Mouse (Mus musculus) lung, postnatal 0 days (tissue): Measurements from ENCODE around the gene Gm19345. TPM values are rescaled to one million over a fixed set of nuclear protein-coding genes. Genes with fewer than 3 reads are reported as not detected.

Experiments
- ATAC-seq: fragments of 200-750 bp; cut with Nextera tagmentation; 2 replicates; pipeline ENCODE4 v1.8.0; 2017; ENCODE audit warnings: moderate library complexity
- DNase-seq: peaks from one replicate; pipeline ENCODE4 v3.0.0-alpha.2; 2016; ENCODE audit warnings: low spot score
- H3K27ac ChIP-seq: fragments of 300-500 bp; sonication (generic); 2 replicates; pipeline ENCODE4 v1.5.1; 2014; ENCODE audit warnings: antibody characterized with exemption, mild to moderate bottlenecking, low read length, mixed read lengths
- H3K27me3 ChIP-seq: fragments of 300-500 bp; sonication (generic); replicated peaks from 2 replicates; pipeline ENCODE4 v1.6.1; 2014; ENCODE audit warnings: low read length, mixed read lengths; ENCODE audit not compliant: insufficient read depth
- H3K36me3 ChIP-seq: fragments of 300-500 bp; sonication (generic); 2 replicates; pipeline ENCODE4 v1.6.1; 2014; ENCODE audit warnings: low read length, mixed read lengths; ENCODE audit not compliant: insufficient read depth
- H3K4me1 ChIP-seq: fragments of 300-500 bp; sonication (generic); 2 replicates; pipeline ENCODE4 v1.6.1; 2014; ENCODE audit warnings: antibody characterized with exemption, low read depth, low read length, mixed read lengths; ENCODE audit not compliant: insufficient read depth
- H3K4me2 ChIP-seq: fragments of 300-500 bp; sonication (generic); replicated peaks from 2 replicates; pipeline ENCODE4 v1.6.1; 2014; ENCODE audit warnings: low read depth, mild to moderate bottlenecking, low read length, moderate library complexity, mixed read lengths
- H3K4me3 ChIP-seq: fragments of 300-500 bp; sonication (generic); 2 replicates; pipeline ENCODE4 v1.5.1; 2014; ENCODE audit warnings: low read depth, low read length
- H3K9ac ChIP-seq: fragments of 300-500 bp; sonication (generic); replicated peaks from 2 replicates; pipeline ENCODE4 v1.6.1; 2014; ENCODE audit warnings: low read depth, mild to moderate bottlenecking
- H3K9me3 ChIP-seq: fragments of 300-500 bp; sonication (generic); 2 replicates; pipeline ENCODE4 v1.6.1; 2016; ENCODE audit warnings: low read length, mixed read lengths
- CTCF ChIP-seq: IDR thresholded peaks from 2 replicates; pipeline ENCODE4 v1.5.1; 2016; ENCODE audit warnings: antibody characterized with exemption, mild to moderate bottlenecking
- EP300 ChIP-seq: IDR thresholded peaks from 2 replicates; pipeline ENCODE4 v1.6.1; 2016; ENCODE audit warnings: antibody characterized with exemption, mild to moderate bottlenecking, control low read depth
- WGBS: fragments of 180-500 bp; shearing (Covaris S2); extraction: QIAGEN DNeasy Blood & Tissue Kit; methylation state at CpG from one replicate; pipeline ENCODE4 v1.1.7; 2014; 5-methylcytosine and 5-hydroxymethylcytosine counted together
- polyA plus RNA-seq: library from polyadenylated mRNA; unstranded; fragments of >200 nt; fragmentation: Nextera tagmentation; extraction: Ambion mirVana; gene quantifications from 2 replicates; pipeline ENCODE4 v1.2.1, GENCODE M21; 2015

Gm19345 gene
- polyA plus RNA-seq, 1 experiment from 2014 or later: 0.12 TPM

- no peaks in the 10 kb centered on the region for H3K27me3 ChIP-seq
- peaks cover 9% of the 10 kb centered on the region for H3K36me3 ChIP-seq
- no peak for DNase-seq
- no peak overlapping the region for H3K9ac ChIP-seq
- no peak overlapping the region for H3K4me3 ChIP-seq
- TF ChIP-seq CTCF (no peak), EP300 (no peak)
- no peak overlapping the region for H3K27ac ChIP-seq
- WGBS: 72% methylated on average over 6 of the region's 6 CpGs
- H3K4me2 ChIP-seq: no peak overlapping the region
- ATAC-seq: no peak
- H3K4me1 ChIP-seq: peaks cover 20% of the 10 kb centered on the region; the same call in 1 of the 2 replicates
- H3K9me3 ChIP-seq: no peaks in the 10 kb centered on the region
Observed at GRCm38 (mm10) chr7:19813579-19814122, 38.2 kb upstream of the Gm19345 start.

DNA sequence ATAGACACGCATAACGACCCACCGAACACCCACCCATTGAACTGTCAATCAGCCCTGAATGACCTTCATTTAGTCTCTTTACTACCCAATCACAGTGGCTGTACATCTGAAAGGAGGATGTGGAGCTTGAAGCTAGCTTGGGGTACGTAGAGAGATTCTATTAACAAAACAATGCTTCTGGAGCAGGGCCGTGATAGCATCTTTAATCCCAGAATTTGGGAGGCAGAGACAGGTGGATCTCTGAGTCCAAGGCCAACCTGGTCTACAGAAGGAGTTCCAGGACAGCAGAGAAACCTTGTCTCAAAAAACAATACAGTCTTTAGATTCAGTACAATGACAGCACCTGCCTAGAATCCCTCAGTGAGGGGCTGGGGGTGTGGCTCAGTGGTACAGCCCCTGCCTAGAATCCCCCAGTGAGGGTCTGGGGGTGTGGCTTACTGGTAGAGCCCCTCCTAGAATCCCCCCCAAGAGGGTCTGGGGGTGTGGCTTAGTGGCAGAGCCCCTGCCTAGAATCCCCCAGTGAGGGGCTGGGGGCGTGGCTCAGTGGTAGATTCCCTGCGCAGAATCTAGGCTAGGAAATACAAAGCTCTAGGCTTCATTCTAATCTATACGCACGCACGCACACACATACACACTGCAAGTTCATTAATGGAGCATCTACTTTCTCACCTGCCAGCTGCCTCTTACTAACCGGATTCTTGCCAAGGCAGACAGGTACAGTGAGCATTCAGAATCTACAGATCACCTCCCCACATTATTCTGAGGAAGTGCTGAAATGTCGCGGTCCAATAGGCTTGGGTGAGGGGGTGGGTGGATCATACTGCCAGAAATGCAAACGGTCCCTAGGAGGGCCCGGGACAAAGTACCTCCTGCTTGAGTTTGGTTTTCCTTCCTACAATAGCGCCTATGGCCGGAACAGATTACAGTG lies 36.2 kb upstream of the Gm19345 start:
- Histone ChIP-seq H3K27ac (peak overlapping the region; percentile 94), H3K4me2 (peak overlapping the region; percentile 67), H3K4me3 (peak overlapping the region; percentile 45), H3K27me3 (no peaks in the 10 kb centered on the region), H3K9me3 (no peaks in the 10 kb centered on the region), H3K9ac (peak overlapping the region; percentile 48; the same call in 1 of the 2 replicates), H3K36me3 (no peaks in the 10 kb centered on the region), H3K4me1 (peaks cover 20% of the 10 kb centered on the region; the same call in 1 of the 2 replicates)
- ATAC-seq (peak; percentile 5), DNase-seq (no peak)
- TF ChIP-seq CTCF (no peak), EP300 (no peak)
- 34% methylated on average over 17 of the region's 17 CpGs for WGBS

DNA sequence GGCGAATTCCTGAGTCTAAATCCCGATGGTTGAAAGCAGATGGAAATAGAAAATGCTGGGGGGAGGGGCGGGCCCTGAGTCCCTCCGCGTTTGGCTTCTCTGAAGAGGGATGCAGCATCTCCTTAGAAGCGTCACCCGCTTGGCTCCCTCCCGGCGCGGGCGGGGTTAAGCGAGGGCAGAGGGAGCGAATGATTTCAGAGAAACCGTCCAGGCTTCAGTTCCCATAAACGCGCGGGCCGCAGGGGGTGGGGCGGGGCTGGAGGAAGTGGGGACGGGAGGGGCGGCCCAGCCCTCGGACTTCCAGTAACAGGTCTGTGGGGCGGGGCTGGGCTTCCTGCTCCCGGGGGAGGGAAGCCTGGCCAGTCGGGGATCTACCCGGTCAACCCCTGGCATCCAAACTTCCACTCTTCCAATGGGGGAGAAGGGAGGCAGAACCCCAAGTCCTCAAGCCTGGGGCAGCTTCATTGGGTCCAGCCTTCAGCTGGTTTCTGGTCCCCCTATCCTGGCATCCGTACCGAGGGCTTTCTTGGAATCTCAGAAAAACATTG lies 35.5 kb upstream of the Gm19345 start:
- ATAC-seq (peak; percentile 79), DNase-seq (peak; percentile 98)
- H3K36me3 ChIP-seq: no peaks in the 10 kb centered on the region
- H3K4me1 ChIP-seq: peaks cover 20% of the 10 kb centered on the region; the same call in 1 of the 2 replicates
- H3K4me2 ChIP-seq: peak overlapping the region; percentile 67
- WGBS: 0% methylated on average over 28 of the region's 28 CpGs
- H3K27me3 ChIP-seq: no peaks in the 10 kb centered on the region
- peak overlapping the region; percentile 45 for H3K4me3 ChIP-seq
- H3K9ac ChIP-seq: peak overlapping the region; percentile 48
- TF ChIP-seq EP300 (peak; percentile 79), CTCF (no peak)
- H3K9me3 ChIP-seq: no peaks in the 10 kb centered on the region
- H3K27ac ChIP-seq: peak overlapping the region; percentile 94

- DNase-seq (peak; percentile 97), ATAC-seq (peak; percentile 79)
- peak overlapping the region; percentile 45 for H3K4me3 ChIP-seq
- no peaks in the 10 kb centered on the region for H3K9me3 ChIP-seq
- peak overlapping the region; percentile 48 for H3K9ac ChIP-seq
- H3K4me2 ChIP-seq: peak overlapping the region; percentile 67
- H3K4me1 ChIP-seq: peaks cover 25% of the 10 kb centered on the region; the same call in 1 of the 2 replicates
- H3K36me3 ChIP-seq: no peaks in the 10 kb centered on the region
- no peaks in the 10 kb centered on the region for H3K27me3 ChIP-seq
- WGBS: 7% methylated on average over 15 of the region's 15 CpGs
- TF ChIP-seq CTCF (no peak), EP300 (peak; percentile 77)
- peak overlapping the region; percentile 94 for H3K27ac ChIP-seq
Observed at GRCm38 (mm10) chr7:19817382-19818105, 34.3 kb upstream of the Gm19345 start.

DNA sequence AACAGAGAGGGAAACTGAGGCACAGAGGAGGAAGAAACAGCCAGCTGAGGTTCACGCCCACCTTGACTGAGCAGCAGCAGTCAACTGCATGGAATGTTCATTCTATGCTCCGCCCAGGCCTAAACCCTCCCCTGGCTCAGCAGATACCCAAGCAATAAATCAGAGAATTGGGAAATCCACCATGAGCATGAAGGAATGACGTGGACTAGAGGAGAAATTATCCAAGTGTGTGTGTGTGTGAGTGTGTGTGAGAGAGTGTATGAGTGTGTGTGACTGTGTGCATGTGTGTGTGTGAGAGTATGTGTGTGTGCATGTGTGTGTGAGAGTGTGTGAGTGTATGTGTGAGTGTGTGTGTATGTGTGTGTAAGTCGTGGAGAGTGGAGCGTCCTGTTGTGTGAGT lies 33.4 kb upstream of the Gm19345 start:
- H3K9me3 ChIP-seq: no peaks in the 10 kb centered on the region
- no peak overlapping the region for H3K9ac ChIP-seq
- ATAC-seq: peak; percentile 34
- 59% methylated on average over 5 of the region's 5 CpGs for WGBS
- no peaks in the 10 kb centered on the region for H3K27me3 ChIP-seq
- H3K27ac ChIP-seq: peak overlapping the region; percentile 94
- no peak overlapping the region for H3K4me2 ChIP-seq
- no peaks in the 10 kb centered on the region for H3K36me3 ChIP-seq
- TF ChIP-seq EP300 (peak; percentile 86), CTCF (no peak)
- DNase-seq: peak; percentile 95
- peaks cover 30% of the 10 kb centered on the region; the same call in 1 of the 2 replicates for H3K4me1 ChIP-seq
- H3K4me3 ChIP-seq: no peak overlapping the region
